Mouse (Mus musculus): ENCODE data around the gene Epp13. TPM values are rescaled to one million over a fixed set of nuclear protein-coding genes. Genes with fewer than 3 reads are reported as not detected.
A peak's percentile ranks its signal among the peaks of the same experiment; 100 is the strongest.
"Not testable (repeated sequence)": the region's sequence is repeated elsewhere in the genome, so short reads cannot be mapped to it uniquely, and the experiment has no call there.

The Epp13 gene
- total RNA-seq, 2 experiments from 2014 or later: not detected

DNA sequence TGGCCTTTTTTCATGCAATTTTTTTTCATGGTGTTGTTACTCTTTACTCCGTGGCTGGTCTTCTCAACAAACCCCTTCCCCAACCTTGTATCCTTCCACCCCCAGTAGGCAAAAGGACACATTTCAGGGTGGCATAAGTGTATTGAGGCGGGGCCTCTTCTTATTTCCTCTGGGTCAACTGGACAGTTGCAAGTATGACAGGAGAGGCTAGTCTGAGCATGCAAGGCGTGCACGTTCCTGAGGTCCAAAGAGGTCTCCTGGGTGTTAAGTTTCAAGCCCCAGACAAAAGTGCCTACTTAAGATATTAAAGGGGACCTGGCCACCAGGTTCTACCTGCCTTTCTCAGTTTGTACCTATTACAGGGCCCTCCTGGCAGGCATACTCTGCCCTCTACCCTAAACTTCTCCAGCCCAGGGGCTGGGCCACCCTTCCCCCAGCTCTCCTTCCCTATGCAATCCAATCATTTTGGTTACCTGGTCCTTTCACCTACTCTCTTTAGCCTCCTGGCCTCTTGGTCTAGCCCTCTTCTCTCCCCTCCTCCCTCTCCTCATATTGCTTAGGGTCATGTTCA, 32.0 kb downstream of the Epp13 start:
- no peak for DNase-seq

DNA sequence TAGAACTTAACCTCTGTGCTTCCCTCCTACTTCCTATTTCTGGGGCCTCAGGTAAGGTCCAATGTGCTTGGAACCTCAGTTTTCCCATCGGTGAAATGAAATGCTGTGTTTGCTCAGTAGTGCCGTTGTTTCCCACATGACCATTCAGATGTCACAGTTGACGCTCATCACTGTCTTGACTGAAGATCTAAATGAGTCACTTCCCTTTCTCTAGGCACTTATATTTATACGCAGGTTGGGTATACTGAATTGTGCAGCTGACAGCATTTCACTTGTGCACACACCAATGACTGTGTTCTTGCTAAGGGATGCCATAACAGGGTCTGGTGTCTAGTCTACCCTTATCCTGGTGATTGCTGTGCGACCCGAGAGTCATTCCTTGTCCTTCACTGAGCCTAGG, 32.9 kb downstream of the Epp13 start:
- intact Hi-C loops (cut with DNase I): loop anchor here (5.0 to 10.0 kb wide), 2 partner anchors 47 to 111 kb away; partner anchors contain the start of genes Zfp444 and Zfp583

More for the DNA sequence above, 32.0 kb downstream of the Epp13 start:
- intact Hi-C loops (cut with DNase I): loop anchor here (5.0 to 10.0 kb wide), 2 partner anchors 48 to 110 kb away; partner anchors contain the start of genes Zfp444 and Zfp583

GRCm38 (mm10) chr7:6285842-6286705, 33.6 kb downstream of the Epp13 start, which contains the start of gene Zfp667:
Gene Zfp667, plus strand, starts transcription at chr7:6286579.
- intact Hi-C loops (cut with DNase I): loop anchor here (5.0 to 10.0 kb wide), 2 partner anchors 46 to 111 kb away; partner anchors contain the start of genes Zfp444 and Zfp583
- DNase-seq: peak; percentile 95 to 98

More for the DNA sequence above, 32.9 kb downstream of the Epp13 start:
- DNase-seq: no peak

GRCm38 (mm10) chr7:6286921-6287531, 34.5 kb downstream of the Epp13 start:
- intact Hi-C loops (cut with DNase I): loop anchor here (5.0 to 10.0 kb wide), 2 partner anchors 45 to 112 kb away; partner anchors contain the start of genes Zfp444 and Zfp583
- no peak for DNase-seq

DNA sequence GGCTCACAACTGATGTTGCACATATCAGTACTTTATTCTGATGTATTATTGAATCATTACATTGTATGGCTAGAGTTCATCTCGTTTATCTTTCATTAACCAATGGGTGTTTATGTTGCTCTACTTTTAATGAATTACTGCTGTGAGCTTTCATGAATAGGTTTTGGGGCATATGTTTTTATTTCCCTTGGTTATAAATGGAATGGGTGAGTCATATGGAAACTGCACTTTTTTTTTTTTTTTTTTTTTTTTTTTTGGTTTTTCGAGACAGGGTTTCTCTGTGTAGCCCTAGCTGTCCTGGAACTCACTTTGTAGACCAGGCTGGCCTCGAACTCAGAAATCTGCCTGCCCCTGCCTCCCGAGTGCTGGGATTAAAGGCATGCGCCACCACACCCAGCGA, 38.6 kb downstream of the Epp13 start:
- intact Hi-C loops (cut with DNase I); DNase-seq: not testable (repeated sequence)

- DNase-seq; intact Hi-C loops (cut with DNase I): not testable (repeated sequence)
Observed at GRCm38 (mm10) chr7:6300796-6301195, 48.3 kb downstream of the Epp13 start.

GRCm38 (mm10) chr7:6330458-6331232, 78.1 kb downstream of the Epp13 start:
- intact Hi-C loops (cut with DNase I): loop anchor here (5.0 kb wide), 1 partner anchor 43 kb away; the partner anchor contains the start of gene Zfp667
- no peak for DNase-seq

GRCm38 (mm10) chr7:6331233-6331956, 78.9 kb downstream of the Epp13 start, which contains the start of gene Zfp583:
Gene Zfp583, minus strand, starts transcription at chr7:6331285.
- peak; percentile 68 to 70 for DNase-seq
- intact Hi-C loops (cut with DNase I): loop anchor here (5.0 kb wide), 1 partner anchor 44 kb away; the partner anchor contains the start of gene Zfp667

Other genes with a start within 250 kb of the Epp13 start
- gene Vmn1r65, start 241.7 kb upstream of the Epp13 start, total RNA-seq (2021): not detected
- not detected for gene Nlrp4c, start 207.5 kb upstream of the Epp13 start, total RNA-seq (2021)
- 10 to 100 TPM; 26.1 to 29.2 TPM for gene Zfp787, start 96.7 kb upstream of the Epp13 start, total RNA-seq (2021)
- 1 to 10 TPM; 7.2 to 8.3 TPM for gene Zfp444, start 80.5 kb upstream of the Epp13 start, total RNA-seq (2021)
- not detected for gene Galp, start 55.6 kb upstream of the Epp13 start, total RNA-seq (2021)
- gene Zscan5b, start 30.4 kb upstream of the Epp13 start, total RNA-seq (2021): not detected
- gene Zfp667, start 33.9 kb downstream of the Epp13 start, total RNA-seq (2021): 1 to 10 TPM; 3.5 to 3.6 TPM
- gene Zfp583, start 78.6 kb downstream of the Epp13 start, total RNA-seq (2021): under 1 TPM; 0.46 to 0.49 TPM
- under 1 TPM; 0.18 to 0.32 TPM for gene Gm3854, start 91.0 kb downstream of the Epp13 start, total RNA-seq (2021)
- 1 to 10 TPM; 1.4 to 2.2 TPM for gene Zfp78, start 110.6 kb downstream of the Epp13 start, total RNA-seq (2021)
- 1 to 10 TPM in 1 of 2 experiments, under 1 TPM in 1; 0.77 to 1.2 TPM for gene Zfp28, start 130.6 kb downstream of the Epp13 start, total RNA-seq (2021)
- gene Smim17, start 146.0 kb downstream of the Epp13 start, total RNA-seq (2021): under 1 TPM in 1 of 2 experiments, not detected in 1; 0.32 TPM
- not detected for gene Gm20715, start 157.6 kb downstream of the Epp13 start, total RNA-seq (2021)
- not detected for gene Olfr1344, start 186.0 kb downstream of the Epp13 start, total RNA-seq (2021)
- gene Olfr1336, start 203.5 kb downstream of the Epp13 start, total RNA-seq (2021): not detected
- not detected for gene Olfr1346, start 214.4 kb downstream of the Epp13 start, total RNA-seq (2021)
- not detected for gene Olfr5, start 234.2 kb downstream of the Epp13 start, total RNA-seq (2021)
- gene Olfr1347, start 247.0 kb downstream of the Epp13 start, total RNA-seq (2021): not detected